Mouse (Mus musculus) lung, postnatal 25 days (tissue): ENCODE results near the gene Slc17a1.
A peak's percentile ranks its signal among the peaks of the same experiment; 100 is the strongest.

Experiments
- DNase-seq: peaks from one replicate; pipeline ENCODE4 v3.0.0; 2022; ENCODE audit warnings: low spot score

Gene Slc17a1

DNA sequence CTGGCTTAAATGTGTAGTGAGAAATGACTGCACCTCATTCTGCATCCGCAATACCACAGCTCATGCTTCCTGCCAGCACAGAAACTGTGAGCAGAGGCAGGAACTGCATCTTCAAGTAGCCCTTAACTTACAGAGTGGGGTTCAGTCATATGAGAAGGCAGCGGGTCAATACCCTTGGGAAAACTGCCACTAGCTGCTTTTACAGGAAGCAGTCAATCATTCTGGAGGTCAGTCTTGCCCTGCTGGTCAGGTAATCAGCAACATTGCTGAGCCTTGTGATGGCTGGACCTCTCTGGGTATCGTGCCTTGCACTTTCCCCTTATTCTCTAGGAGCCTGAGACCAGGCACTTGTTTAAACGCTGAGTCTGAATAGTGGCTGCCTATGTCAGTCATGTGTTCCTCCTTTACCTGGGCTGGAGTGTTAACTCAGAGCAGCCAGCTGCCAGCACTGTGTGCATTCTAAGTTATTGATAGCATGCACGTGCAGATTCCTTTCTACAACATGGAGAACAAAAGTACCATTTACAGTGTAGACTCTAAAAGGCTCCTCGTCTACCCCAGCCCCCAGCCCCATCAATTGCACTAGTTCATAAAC, 21.6 kb downstream of the Slc17a1 start:
- no peak for DNase-seq

- no peak for DNase-seq
Observed at GRCm38 (mm10) chr13:23892592-23893268, 25.2 kb downstream of the Slc17a1 start.

DNA sequence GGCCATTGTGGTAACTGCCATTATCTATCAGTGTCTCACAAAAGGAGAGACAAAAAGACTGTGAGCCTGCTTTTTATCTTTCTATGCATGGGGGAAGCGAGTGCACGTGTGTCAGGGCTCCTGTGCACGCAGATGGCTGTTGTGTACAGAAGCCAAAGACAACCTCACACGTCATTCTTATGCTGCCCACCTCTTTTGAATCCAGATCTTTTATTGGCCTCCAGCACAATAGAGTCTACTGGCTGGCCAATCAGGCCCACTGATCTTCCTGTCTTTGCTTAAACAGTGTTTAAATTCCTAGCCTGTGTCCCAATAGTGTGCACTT, 25.7 kb downstream of the Slc17a1 start:
- no peak for DNase-seq

DNA sequence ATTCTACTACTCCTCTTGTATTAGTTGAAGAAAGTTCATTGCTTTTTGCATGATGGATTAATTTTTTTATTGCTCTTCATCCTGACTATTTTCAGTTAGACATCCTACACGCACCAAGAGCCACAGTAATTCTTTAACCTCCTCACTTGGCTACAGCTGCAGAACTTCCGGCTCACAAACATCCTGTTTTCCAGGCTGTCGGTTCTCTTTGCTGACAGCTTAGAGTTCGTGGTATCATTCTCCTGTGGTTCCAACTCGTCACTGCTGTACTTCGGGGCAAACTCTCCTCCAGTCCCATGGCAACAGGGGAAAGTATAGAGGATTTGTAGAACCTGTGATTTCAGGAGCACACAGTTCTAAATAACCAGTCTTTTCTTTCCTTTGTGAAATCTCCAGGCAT, 30.7 kb downstream of the Slc17a1 start:
- DNase-seq = peak; percentile 24

DNA sequence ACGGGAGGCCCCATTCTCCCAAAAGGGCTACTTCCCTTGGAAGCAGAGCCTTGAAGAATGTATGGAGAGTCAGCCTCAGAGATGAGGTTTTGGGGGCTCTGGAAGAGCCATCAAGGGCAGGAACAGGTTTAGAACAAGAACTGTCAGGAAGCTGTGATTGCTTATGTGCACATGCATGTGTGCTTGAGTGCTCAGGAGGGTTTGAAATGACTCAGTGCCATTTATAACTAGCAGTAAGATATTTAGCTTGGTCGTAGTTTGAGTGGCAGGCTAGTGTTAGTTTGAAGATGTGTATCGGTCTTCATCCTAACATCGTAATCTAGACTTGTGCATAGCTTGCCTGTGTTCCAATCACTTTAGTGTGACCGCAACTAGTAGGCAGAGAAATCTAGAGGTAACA, 39.4 kb downstream of the Slc17a1 start:
- no peak for DNase-seq

GRCm38 (mm10) chr13:23910121-23910520, 42.6 kb downstream of the Slc17a1 start:
- DNase-seq = no peak

DNA sequence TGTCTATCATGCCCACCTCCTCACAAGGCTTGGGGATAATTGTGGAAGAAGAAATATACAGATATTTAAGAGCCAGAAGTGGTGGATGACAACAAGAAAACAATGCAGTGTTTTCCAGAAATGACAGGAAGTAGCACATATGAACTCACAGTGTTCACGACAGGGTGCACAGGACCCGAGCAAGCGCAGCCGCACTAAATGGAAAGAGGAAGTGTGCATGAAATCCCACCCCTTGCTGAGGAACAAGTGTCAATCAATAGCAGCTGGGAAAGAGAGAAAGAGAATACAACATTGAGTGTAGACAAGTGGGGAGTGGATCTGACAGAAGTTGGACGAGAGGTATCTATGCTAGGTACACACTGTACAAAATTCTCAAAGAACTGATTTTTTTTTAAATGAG, 43.8 kb downstream of the Slc17a1 start:
- no peak for DNase-seq

DNA sequence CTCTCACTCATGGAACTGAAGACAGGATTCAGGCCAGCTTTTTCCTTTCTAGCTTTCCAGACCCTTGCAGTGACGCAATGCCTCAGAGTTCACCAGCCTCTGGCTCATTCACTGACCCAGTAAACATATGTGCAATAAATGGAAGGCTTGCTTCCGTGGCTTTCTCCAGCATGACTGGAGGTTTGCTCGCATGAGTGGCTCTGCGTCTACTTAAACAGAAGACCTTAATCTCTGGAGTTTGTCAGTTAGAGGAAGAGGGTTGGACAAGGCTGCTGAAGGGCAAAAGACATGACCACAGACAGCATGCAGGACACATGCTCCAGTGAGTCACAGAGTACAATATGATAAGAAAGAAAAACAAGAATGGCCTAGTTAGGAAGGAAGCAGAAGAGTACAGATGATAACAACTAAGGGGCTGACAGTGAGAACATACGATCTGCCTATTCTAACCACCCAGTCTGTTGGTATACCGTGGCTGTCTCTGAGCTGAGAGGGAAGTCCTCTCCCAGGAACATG, 46.3 kb downstream of the Slc17a1 start:
- peak; percentile 18 for DNase-seq

- DNase-seq = no peak
Observed at GRCm38 (mm10) chr13:23914376-23915167, 47.0 kb downstream of the Slc17a1 start, which contains the start of gene Slc17a4. Gene Slc17a4 (minus strand): TSS chr13:23915009.

GRCm38 (mm10) chr13:23916132-23916531, 48.6 kb downstream of the Slc17a1 start:
- DNase-seq = no peak

DNA sequence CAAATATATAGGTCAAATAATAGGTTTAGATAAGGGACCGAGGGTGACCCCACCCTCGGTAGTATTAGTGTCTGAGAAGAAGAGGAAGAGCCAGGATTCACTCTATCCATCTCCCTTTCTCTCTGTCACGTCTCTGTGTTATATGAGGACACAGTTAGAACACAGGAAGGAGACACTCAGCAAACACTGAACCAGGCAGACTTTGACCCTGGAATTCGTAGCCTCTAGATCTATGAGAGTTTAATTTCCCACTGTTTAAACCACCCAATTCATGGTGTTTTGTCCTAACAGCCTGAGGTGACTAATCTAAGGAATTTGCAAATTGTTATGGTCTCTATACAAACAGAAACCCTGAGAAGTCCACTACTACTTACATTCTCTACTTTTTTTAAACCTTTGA, 50.1 kb downstream of the Slc17a1 start:
- no peak for DNase-seq

DNA sequence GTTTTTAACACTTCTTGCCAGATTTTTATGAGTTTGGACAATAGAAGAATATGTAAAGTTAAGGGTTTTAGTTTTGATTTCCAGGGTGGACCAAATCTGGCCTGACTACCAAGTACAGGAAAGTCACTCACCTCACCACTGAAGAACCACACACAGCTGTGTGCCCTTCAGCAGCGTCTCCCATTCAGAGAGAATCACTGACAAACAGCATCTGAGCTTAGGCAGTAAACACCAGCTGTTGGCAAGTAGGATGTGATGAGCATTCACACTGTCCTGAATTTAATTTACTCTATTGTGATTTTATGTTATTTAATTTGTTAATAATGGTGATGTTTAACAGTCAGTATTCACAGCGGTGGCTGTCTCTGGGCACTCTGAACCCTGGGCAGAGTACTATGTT, 58.2 kb downstream of the Slc17a1 start:
- DNase-seq = no peak

DNA sequence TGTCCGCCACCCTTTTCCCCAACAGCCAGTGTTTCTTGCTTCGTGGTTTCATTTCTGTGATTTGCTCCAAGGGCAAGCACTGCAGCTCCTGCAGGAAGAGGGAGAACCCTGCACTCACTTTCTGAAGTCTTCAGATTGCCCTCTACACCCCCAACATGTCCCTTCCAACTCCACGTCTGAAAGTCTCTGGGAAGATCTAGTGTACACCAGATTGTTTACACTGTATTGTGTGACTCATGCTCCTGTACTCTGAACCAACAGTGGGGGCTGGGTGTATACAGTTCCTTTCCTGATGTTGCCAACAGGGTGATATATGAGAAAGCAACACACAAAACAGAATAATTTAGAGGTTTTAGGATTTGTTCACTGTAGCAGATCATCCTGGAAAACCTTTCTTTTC, 61.1 kb downstream of the Slc17a1 start:
- DNase-seq = peak; percentile 30

DNA sequence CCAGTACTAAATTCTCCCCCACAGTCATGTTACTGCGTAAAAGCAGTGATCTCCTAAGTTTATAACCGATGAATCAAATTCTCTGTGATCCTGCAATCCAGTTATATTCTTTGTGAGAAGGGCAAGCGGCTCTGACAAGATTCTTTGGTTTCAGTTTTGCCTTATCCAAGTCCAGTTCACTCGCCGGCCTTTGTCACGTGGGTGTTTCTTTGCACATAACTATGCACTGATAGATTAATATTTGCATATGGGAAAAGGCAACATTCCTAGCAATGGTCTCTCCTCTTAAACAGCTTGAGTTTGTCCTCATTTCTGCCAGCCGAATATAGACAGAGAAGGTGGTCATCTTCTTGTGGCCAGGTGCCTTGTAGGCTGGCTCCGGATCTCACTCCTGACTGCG, 62.9 kb downstream of the Slc17a1 start:
- DNase-seq = no peak

- no peak for DNase-seq
Observed at GRCm38 (mm10) chr13:23930904-23931303, 63.4 kb downstream of the Slc17a1 start.

DNA sequence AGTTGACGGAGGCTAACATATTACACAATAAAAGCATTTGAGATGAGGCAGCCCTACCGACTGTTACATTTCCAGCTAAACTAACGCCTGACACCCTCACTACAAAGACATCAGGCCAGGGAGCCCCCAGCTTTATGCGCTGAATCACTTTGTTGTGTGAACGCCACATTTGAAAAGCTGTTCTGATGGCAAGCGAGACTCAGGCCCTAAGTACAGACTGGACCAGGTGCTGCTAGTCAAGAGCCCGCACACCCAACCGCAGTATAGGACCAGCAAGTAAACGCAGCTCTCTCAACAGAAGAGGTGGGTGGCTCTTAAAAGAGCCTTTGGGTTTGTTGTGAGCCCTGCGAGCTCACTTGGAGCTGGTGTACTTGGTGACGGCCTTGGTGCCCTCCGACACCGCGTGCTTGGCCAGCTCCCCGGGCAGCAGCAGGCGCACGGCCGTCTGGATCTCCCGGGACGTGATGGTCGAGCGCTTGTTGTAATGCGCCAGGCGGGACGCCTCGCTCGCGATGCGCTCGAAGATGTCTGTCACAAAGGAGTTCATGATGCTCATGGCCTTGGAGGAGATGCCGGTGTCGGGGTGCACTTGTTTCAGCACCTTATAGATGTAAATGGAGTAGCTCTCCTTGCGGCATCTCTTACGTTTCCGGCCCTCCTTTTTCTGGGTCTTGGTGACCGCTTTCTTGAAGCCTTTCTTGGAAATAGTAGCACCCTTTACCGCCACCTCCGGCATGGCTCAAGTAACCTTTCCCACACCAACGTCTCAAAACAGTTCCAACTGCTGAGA, 66.1 kb downstream of the Slc17a1 start, which contains the start of gene Hist1h2ba:
Gene Hist1h2ba (minus strand): TSS at position 736 of the 790 bp plus-strand sequence.
- no peak for DNase-seq

- DNase-seq = no peak
Observed at GRCm38 (mm10) chr13:23934211-23934520, 66.6 kb downstream of the Slc17a1 start, which contains the start of gene Hist1h2aa. Gene Hist1h2aa (plus strand): TSS chr13:23934462.

GRCm38 (mm10) chr13:23938699-23939098, 71.1 kb downstream of the Slc17a1 start:
- DNase-seq = no peak

DNA sequence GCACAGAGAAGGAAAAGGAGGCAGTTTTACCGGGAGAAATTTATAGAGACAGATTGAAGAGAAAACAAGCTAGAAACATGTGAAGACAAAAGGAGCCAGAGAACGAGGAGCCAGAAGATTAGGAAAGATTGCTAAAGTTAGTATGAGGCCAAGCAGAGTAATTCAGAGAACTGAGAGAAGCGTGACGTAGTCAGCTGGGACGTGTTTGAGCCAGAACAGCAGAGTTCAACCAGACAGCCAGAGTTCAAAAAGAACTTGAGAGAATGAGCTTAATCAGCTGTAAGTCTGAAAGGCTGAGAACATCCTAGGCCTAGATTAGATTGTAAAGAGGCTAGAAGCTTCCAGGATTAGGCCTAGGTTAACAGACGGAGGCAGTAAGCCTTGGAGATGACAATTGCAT, 72.7 kb downstream of the Slc17a1 start:
- peak; percentile 18 for DNase-seq

GRCm38 (mm10) chr13:23942861-23943260, 75.3 kb downstream of the Slc17a1 start:
- DNase-seq = no peak
